In the genomic region with DNA sequence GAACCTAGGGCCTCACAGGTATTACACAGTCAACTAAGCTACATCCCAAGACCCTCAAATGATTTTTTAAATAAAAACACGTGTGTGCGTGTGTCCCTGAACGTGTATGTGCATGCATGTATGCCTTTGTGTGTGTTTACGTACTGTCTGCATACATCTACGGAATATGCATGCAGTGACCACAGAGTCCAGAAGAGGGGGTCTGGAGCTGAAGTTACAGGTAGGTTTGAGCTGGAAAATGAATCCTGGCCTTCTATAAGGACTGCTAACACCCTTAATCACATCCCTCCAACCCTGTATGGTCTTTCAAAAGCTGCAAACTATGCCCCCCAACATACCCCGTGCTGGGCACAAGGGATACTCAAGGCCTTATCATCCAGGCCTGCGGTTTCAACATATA, we compare ENCODE assay signal across 12 mouse cellular contexts. TPM values are rescaled to one million over a fixed set of nuclear protein-coding genes. Genes with fewer than 3 reads are reported as not detected.
DNase-seq lines count a peak whose midpoint lies in the region; ATAC-seq lines count a peak whose summit lies in the region.
"Had no signal": no experiment of that assay in that cellular context is flagged by ENCODE, and none has a peak within 500 bp of the region (broad histone marks: within the 10 kb centered on the region; RNA-seq: fewer than 3 reads in every experiment).

No protein-coding gene starts in this region.

- intact Hi-C loops in left cerebral cortex, postnatal 14 days (cut with DNase I) = loop anchor here (5.0 kb wide), 1 partner anchor 1339 kb away; no protein-coding TSS in a partner anchor
- intact Hi-C loops in left cerebral cortex, postnatal 10 days (cut with DNase I) = loop anchor here (10.0 kb wide), 1 partner anchor 1331 kb away; no protein-coding TSS in a partner anchor

- peak; percentile 37 for DNase-seq in embryo, embryonic 10 days (ENCODE audit: low spot score)
- DNase-seq in embryo, embryonic 9.5 days (ENCODE audit: extremely low spot score) = no peak
- DNase-seq in left cerebral cortex, postnatal 14 days (ENCODE audit: low spot score in 2 of 2) = peak; percentile 60 to 64
- DNase-seq in left cerebral cortex, postnatal 10 days (ENCODE audit: extremely low spot score in 1 of 2, low spot score in 2 of 2) = no peak
- DNase-seq in 416B (ENCODE audit: low read depth) = peak; percentile 7
- DNase-seq in intestine, embryonic 14.5 days (ENCODE audit: low spot score) = no peak
- no peak for DNase-seq in ovary, postnatal 14 days (ENCODE audit: low spot score)
- DNase-seq: B cell, adult 2 months; lung, postnatal 14 days had no signal

- no peaks in the 10 kb centered on the region for H3K27me3 ChIP-seq in intestine, embryonic 14.5 days (replicated peaks; ENCODE audit: control insufficient read depth, insufficient read depth, low read length)

- no peaks in the 10 kb centered on the region for H3K36me3 ChIP-seq in intestine, embryonic 14.5 days (ENCODE audit: control insufficient read depth, insufficient read depth, low read length)
- H3K36me3 ChIP-seq: heart, embryonic 12.5 days had no signal

- H3K9me3 ChIP-seq in intestine, embryonic 14.5 days (ENCODE audit: control insufficient read depth, low read length) = no peaks in the 10 kb centered on the region
- H3K9me3 ChIP-seq: heart, embryonic 12.5 days had no signal

- H3K4me1 ChIP-seq in intestine, embryonic 14.5 days (replicated peaks; ENCODE audit: control insufficient read depth, insufficient read depth, low read length) = peaks cover 23% of the 10 kb centered on the region
- H3K4me1 ChIP-seq: heart, embryonic 12.5 days had no signal

- no peak overlapping the region for H3K4me3 ChIP-seq in intestine, embryonic 14.5 days (ENCODE audit: low read depth, low read length)
- H3K4me3 ChIP-seq: heart, embryonic 12.5 days had no signal

- ATAC-seq in intestine, embryonic 14.5 days (replicated peaks; ENCODE audit: low FRiP score, low TSS enrichment, low read depth) = no peak
- no peak for ATAC-seq in megakaryocyte progenitor cell, adult 5-6 weeks (replicated peaks; ENCODE audit: poor library complexity)

- no peak overlapping the region for H3K4me2 ChIP-seq in intestine, embryonic 14.5 days (ENCODE audit: low read length)
- H3K4me2 ChIP-seq: heart, embryonic 12.5 days had no signal

- H3K9ac ChIP-seq in intestine, embryonic 14.5 days (ENCODE audit: low read length) = no peak overlapping the region
- H3K9ac ChIP-seq: heart, embryonic 12.5 days had no signal

- peak overlapping the region; percentile 71; the same call in 1 of the 2 replicates for H3K27ac ChIP-seq in intestine, embryonic 14.5 days (ENCODE audit: low read depth)

- WGBS in intestine, embryonic 14.5 days = 48% methylated on average over 7 of the region's 7 CpGs

RNA-seq across cellular contexts. Expression of gene Ankrd60, which starts 14.8 kb away (rescaled TPM):
- not detected for total RNA-seq in left cerebral cortex, postnatal 14 days (2021)
- total RNA-seq in left cerebral cortex, postnatal 10 days (2021) = not detected
- not detected in 2 replicates for polyA plus RNA-seq in intestine, embryonic 14.5 days (2014; fragmentation: Nextera tagmentation; extraction: Ambion mirVana)
- 0.88 TPM in 1 of 2 replicates, not detected in the other for total RNA-seq in megakaryocyte progenitor cell, adult 5-6 weeks (2015)
- not detected in 2 replicates for total RNA-seq in megakaryocyte progenitor cell, adult 5-6 weeks (2017)
- polyA plus RNA-seq: heart, embryonic 12.5 days; large intestine, adult 2 months had no signal

RNA-seq across cellular contexts. Expression of gene 1700021F07Rik, which starts 41.0 kb away (rescaled TPM):
- not detected for total RNA-seq in left cerebral cortex, postnatal 14 days (2021)
- not detected for total RNA-seq in left cerebral cortex, postnatal 10 days (2021)
- not detected in 2 replicates for polyA plus RNA-seq in intestine, embryonic 14.5 days (2014; fragmentation: Nextera tagmentation; extraction: Ambion mirVana)
- total RNA-seq in megakaryocyte progenitor cell, adult 5-6 weeks (2015) = not detected in 2 replicates
- total RNA-seq in megakaryocyte progenitor cell, adult 5-6 weeks (2017) = not detected in 2 replicates
- polyA plus RNA-seq: heart, embryonic 12.5 days; large intestine, adult 2 months had no signal

Comparison
In these comparisons a context has a peak if more than half of its experiments do, and no peak if none do; other contexts are left out.
1. DNase-seq: peak in embryo, embryonic 10 days (single experiment), left cerebral cortex, postnatal 14 days (2 of 2) and 416B (single experiment); none in embryo, embryonic 9.5 days (single experiment), left cerebral cortex, postnatal 10 days (0 of 2), intestine, embryonic 14.5 days (single experiment) and ovary, postnatal 14 days (single experiment).